Mouse (Mus musculus): ENCODE measurements around the gene Gm11569. TPM values are rescaled to one million over a fixed set of nuclear protein-coding genes. Genes with fewer than 3 reads are reported as not detected.
"Not testable (repeated sequence)": the region's sequence is repeated elsewhere in the genome, so short reads cannot be mapped to it uniquely, and the experiment has no call there.

Gene Gm11569
- not detected in 2 replicates for polyA plus RNA-seq (2015; fragmentation: Nextera tagmentation; extraction: Ambion mirVana)

GRCm38 (mm10) chr11:99798832-99799231 lies at the start of gene Gm11569:
Gene Gm11569, minus strand, starts transcription at chr11:99798932.
- H3K27me3 ChIP-seq (replicated peaks; ENCODE audit: control insufficient read depth, insufficient read depth, low read length); H3K4me3 ChIP-seq (replicated peaks; ENCODE audit: low read length); H3K36me3 ChIP-seq (ENCODE audit: control insufficient read depth, insufficient read depth); H3K9ac ChIP-seq (replicated peaks; ENCODE audit: low read depth, low read length); H3K27ac ChIP-seq (ENCODE audit: low read length); ATAC-seq; H3K4me2 ChIP-seq (ENCODE audit: low read length); H3K4me1 ChIP-seq (replicated peaks; ENCODE audit: control insufficient read depth, insufficient read depth, low read length); H3K9me3 ChIP-seq (ENCODE audit: control insufficient read depth, low read length): not testable (repeated sequence)
- WGBS = no CpG with 5 or more reads among the region's 1 CpGs

GRCm38 (mm10) chr11:99846746-99847145 lies 48.0 kb upstream of the Gm11569 start:
- WGBS = 95% methylated on average over 2 of the region's 2 CpGs
- Histone ChIP-seq H3K27ac (ENCODE audit: low read length) (no peak overlapping the region), H3K36me3 (ENCODE audit: control insufficient read depth, insufficient read depth) (no peaks in the 10 kb centered on the region), H3K9me3 (ENCODE audit: control insufficient read depth, low read length) (no peaks in the 10 kb centered on the region), H3K4me2 (ENCODE audit: low read length) (no peak overlapping the region), H3K27me3 (replicated peaks; ENCODE audit: control insufficient read depth, insufficient read depth, low read length) (no peaks in the 10 kb centered on the region), H3K4me1 (replicated peaks; ENCODE audit: control insufficient read depth, insufficient read depth, low read length) (0 out of 2 replicates have a peak, but pooled peaks cover 3% of the 10 kb centered on the region), H3K9ac (replicated peaks; ENCODE audit: low read depth, low read length) (no peak overlapping the region), H3K4me3 (replicated peaks; ENCODE audit: low read length) (no peak overlapping the region)
- ATAC-seq = no peak

DNA sequence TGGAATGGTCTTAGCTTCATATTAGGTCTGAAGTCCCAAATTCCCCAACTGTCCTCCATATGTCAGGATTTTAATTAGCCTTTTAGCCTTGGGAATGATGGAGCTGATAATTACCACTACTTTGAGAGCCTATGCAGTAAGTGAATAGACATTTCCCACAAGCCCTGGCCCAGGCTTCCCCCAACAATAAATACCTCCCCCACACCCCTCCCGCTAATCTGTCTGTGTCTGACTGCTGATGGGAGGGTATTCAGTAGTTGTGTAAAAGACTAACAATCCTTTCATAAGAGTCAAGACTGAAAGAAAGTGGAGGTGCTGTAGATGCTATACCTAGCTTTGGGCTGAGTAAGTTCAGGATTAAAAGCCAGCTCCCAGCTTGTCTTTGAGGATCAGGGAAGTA lies 43.5 kb upstream of the Gm11569 start:
- H3K9me3 ChIP-seq (ENCODE audit: control insufficient read depth, low read length) = no peaks in the 10 kb centered on the region
- no peak overlapping the region for H3K4me2 ChIP-seq (ENCODE audit: low read length)
- WGBS = 19% methylated on average over 1 of the region's 1 CpGs
- 0 out of 2 replicates have a peak, but pooled peaks cover 3% of the 10 kb centered on the region for H3K4me1 ChIP-seq (replicated peaks; ENCODE audit: control insufficient read depth, insufficient read depth, low read length)
- H3K36me3 ChIP-seq (ENCODE audit: control insufficient read depth, insufficient read depth) = no peaks in the 10 kb centered on the region
- no peak overlapping the region for H3K4me3 ChIP-seq (replicated peaks; ENCODE audit: low read length)
- no peak overlapping the region for H3K27ac ChIP-seq (ENCODE audit: low read length)
- ATAC-seq = no peak
- H3K9ac ChIP-seq (replicated peaks; ENCODE audit: low read depth, low read length) = no peak overlapping the region
- H3K27me3 ChIP-seq (replicated peaks; ENCODE audit: control insufficient read depth, insufficient read depth, low read length) = no peaks in the 10 kb centered on the region

- Histone ChIP-seq H3K4me2 (ENCODE audit: low read length) (no peak within 1 kb of the TSS), H3K36me3 (ENCODE audit: control insufficient read depth, insufficient read depth) (no peaks in the 10 kb centered on the region), H3K9me3 (ENCODE audit: control insufficient read depth, low read length) (no peaks in the 10 kb centered on the region), H3K27ac (ENCODE audit: low read length) (no peak within 1 kb of the TSS), H3K4me3 (replicated peaks; ENCODE audit: low read length) (no peak within 1 kb of the TSS), H3K4me1 (replicated peaks; ENCODE audit: control insufficient read depth, insufficient read depth, low read length) (0 out of 2 replicates have a peak, but pooled peaks cover 3% of the 10 kb centered on the region), H3K9ac (replicated peaks; ENCODE audit: low read depth, low read length) (no peak within 1 kb of the TSS), H3K27me3 (replicated peaks; ENCODE audit: control insufficient read depth, insufficient read depth, low read length) (no peaks in the 10 kb centered on the region)
- 88% methylated on average over 1 of the region's 1 CpGs for WGBS
- no peak for ATAC-seq
These were observed 39.2 kb upstream of the Gm11569 start, which contains the start of gene 2300003K06Rik for GRCm38 (mm10) chr11:99837966-99838365. Gene 2300003K06Rik, minus strand, starts transcription at chr11:99838066.

- H3K4me1 ChIP-seq (replicated peaks; ENCODE audit: control insufficient read depth, insufficient read depth, low read length); H3K4me3 ChIP-seq (replicated peaks; ENCODE audit: low read length); H3K36me3 ChIP-seq (ENCODE audit: control insufficient read depth, insufficient read depth); H3K27me3 ChIP-seq (replicated peaks; ENCODE audit: control insufficient read depth, insufficient read depth, low read length); H3K27ac ChIP-seq (ENCODE audit: low read length); H3K9me3 ChIP-seq (ENCODE audit: control insufficient read depth, low read length); H3K4me2 ChIP-seq (ENCODE audit: low read length); H3K9ac ChIP-seq (replicated peaks; ENCODE audit: low read depth, low read length); ATAC-seq: not testable (repeated sequence)
- WGBS = 79% methylated on average over 2 of the region's 2 CpGs
These were observed 16.8 kb upstream of the Gm11569 start, which contains the start of gene Gm11564 for GRCm38 (mm10) chr11:99815566-99815965. Gene Gm11564, minus strand, starts transcription at chr11:99815666.

DNA sequence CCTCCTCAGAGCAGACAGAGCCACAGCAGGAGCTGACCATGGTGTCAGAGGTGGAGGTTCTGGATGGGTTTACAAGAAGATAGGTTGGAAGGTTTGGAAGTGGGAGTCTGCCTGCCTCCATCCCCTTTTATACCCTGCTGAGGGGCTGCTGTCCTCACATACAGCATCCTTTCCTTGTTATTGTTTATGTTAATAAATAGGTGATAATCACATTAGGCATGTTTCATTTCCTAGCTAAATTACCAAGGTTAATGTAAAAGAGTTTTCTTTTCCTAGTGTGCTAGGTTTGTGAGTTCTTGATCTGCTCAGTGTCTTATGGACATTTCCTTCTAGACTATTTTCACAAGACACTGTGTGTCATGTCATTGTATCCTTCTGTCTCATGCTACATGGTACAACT lies 11.1 kb upstream of the Gm11569 start, which contains the start of gene Krtap4-13:
TSS of gene Krtap4-13 (minus strand) at position 101 of the 400 bp plus-strand sequence.
- H3K4me1 ChIP-seq (replicated peaks; ENCODE audit: control insufficient read depth, insufficient read depth, low read length); ATAC-seq; H3K9me3 ChIP-seq (ENCODE audit: control insufficient read depth, low read length); H3K27me3 ChIP-seq (replicated peaks; ENCODE audit: control insufficient read depth, insufficient read depth, low read length); H3K27ac ChIP-seq (ENCODE audit: low read length); H3K9ac ChIP-seq (replicated peaks; ENCODE audit: low read depth, low read length); H3K36me3 ChIP-seq (ENCODE audit: control insufficient read depth, insufficient read depth); H3K4me3 ChIP-seq (replicated peaks; ENCODE audit: low read length); H3K4me2 ChIP-seq (ENCODE audit: low read length): not testable (repeated sequence)

GRCm38 (mm10) chr11:99804346-99804745 lies 5.6 kb upstream of the Gm11569 start, which contains the start of gene Gm11554:
Gene Gm11554, minus strand, starts transcription at chr11:99804446.
- WGBS = no CpG with 5 or more reads among the region's 1 CpGs
- H3K27me3 ChIP-seq (replicated peaks; ENCODE audit: control insufficient read depth, insufficient read depth, low read length); H3K4me2 ChIP-seq (ENCODE audit: low read length): not testable (repeated sequence)

GRCm38 (mm10) chr11:99793367-99793766 lies 5.4 kb downstream of the Gm11569 start, which contains the start of gene Gm11596:
Gene Gm11596, minus strand, starts transcription at chr11:99793467.
- WGBS = 83% methylated on average over 2 of the region's 2 CpGs
- Histone ChIP-seq H3K4me3 (replicated peaks; ENCODE audit: low read length) (no peak within 1 kb of the TSS), H3K27ac (ENCODE audit: low read length) (no peak within 1 kb of the TSS), H3K9ac (replicated peaks; ENCODE audit: low read depth, low read length) (no peak within 1 kb of the TSS), H3K36me3 (ENCODE audit: control insufficient read depth, insufficient read depth) (no peaks in the 10 kb centered on the region), H3K9me3 (ENCODE audit: control insufficient read depth, low read length) (no peaks in the 10 kb centered on the region), H3K4me2 (ENCODE audit: low read length) (no peak within 1 kb of the TSS), H3K4me1 (replicated peaks; ENCODE audit: control insufficient read depth, insufficient read depth, low read length) (no peaks in the 10 kb centered on the region), H3K27me3 (replicated peaks; ENCODE audit: control insufficient read depth, insufficient read depth, low read length) (no peaks in the 10 kb centered on the region)
- ATAC-seq = no peak

More at GRCm38 (mm10) chr11:99804346-99804745, 5.6 kb upstream of the Gm11569 start, which contains the start of gene Gm11554:
- not testable (repeated sequence) for H3K4me3 ChIP-seq (replicated peaks; ENCODE audit: low read length); H3K9me3 ChIP-seq (ENCODE audit: control insufficient read depth, low read length); H3K9ac ChIP-seq (replicated peaks; ENCODE audit: low read depth, low read length); ATAC-seq; H3K4me1 ChIP-seq (replicated peaks; ENCODE audit: control insufficient read depth, insufficient read depth, low read length); H3K36me3 ChIP-seq (ENCODE audit: control insufficient read depth, insufficient read depth); H3K27ac ChIP-seq (ENCODE audit: low read length)

GRCm38 (mm10) chr11:99784900-99785299 lies 13.8 kb downstream of the Gm11569 start, which contains the start of gene Krtap4-9:
Gene Krtap4-9, plus strand, starts transcription at chr11:99785200.
- not testable (repeated sequence) for ATAC-seq; H3K27ac ChIP-seq (ENCODE audit: low read length); H3K9ac ChIP-seq (replicated peaks; ENCODE audit: low read depth, low read length); H3K9me3 ChIP-seq (ENCODE audit: control insufficient read depth, low read length); H3K27me3 ChIP-seq (replicated peaks; ENCODE audit: control insufficient read depth, insufficient read depth, low read length); H3K36me3 ChIP-seq (ENCODE audit: control insufficient read depth, insufficient read depth); H3K4me3 ChIP-seq (replicated peaks; ENCODE audit: low read length); H3K4me1 ChIP-seq (replicated peaks; ENCODE audit: control insufficient read depth, insufficient read depth, low read length); H3K4me2 ChIP-seq (ENCODE audit: low read length)

GRCm38 (mm10) chr11:99780604-99781003 lies 18.1 kb downstream of the Gm11569 start, which contains the start of gene Krtap4-8:
Gene Krtap4-8, minus strand, starts transcription at chr11:99780704.
- Histone ChIP-seq H3K36me3 (ENCODE audit: control insufficient read depth, insufficient read depth) (no peaks in the 10 kb centered on the region), H3K9me3 (ENCODE audit: control insufficient read depth, low read length) (no peaks in the 10 kb centered on the region), H3K4me1 (replicated peaks; ENCODE audit: control insufficient read depth, insufficient read depth, low read length) (no peaks in the 10 kb centered on the region), H3K4me3 (replicated peaks; ENCODE audit: low read length) (no peak within 1 kb of the TSS), H3K27ac (ENCODE audit: low read length) (no peak within 1 kb of the TSS), H3K4me2 (ENCODE audit: low read length) (no peak within 1 kb of the TSS), H3K27me3 (replicated peaks; ENCODE audit: control insufficient read depth, insufficient read depth, low read length) (no peaks in the 10 kb centered on the region), H3K9ac (replicated peaks; ENCODE audit: low read depth, low read length) (no peak within 1 kb of the TSS)
- 97% methylated on average over 2 of the region's 2 CpGs for WGBS
- ATAC-seq = no peak
